Mouse (Mus musculus) intestine, embryonic 14.5 days (tissue): ENCODE results near the gene Anapc4. TPM values are rescaled to one million over a fixed set of nuclear protein-coding genes. Genes with fewer than 3 reads are reported as not detected.

Experiments
- ATAC-seq: fragments of 200-750 bp; cut with Nextera tagmentation; replicated peaks from 2 replicates; pipeline ENCODE4 v1.8.0; 2017; ENCODE audit warnings: low read depth, moderate number of reproducible peaks, moderate TSS enrichment, moderate library complexity; ENCODE audit not compliant: low FRiP score, low TSS enrichment
- DNase-seq: peaks from one replicate; pipeline ENCODE4 v3.0.0-alpha.2; 2018; ENCODE audit warnings: low spot score
- H3K27ac ChIP-seq: fragments of 300-500 bp; sonication (generic); 2 replicates; pipeline ENCODE4 v1.5.1; 2014; ENCODE audit warnings: low read depth, mild to moderate bottlenecking, control low read depth
- H3K27me3 ChIP-seq: fragments of 300-500 bp; sonication (generic); replicated peaks from 2 replicates; pipeline ENCODE4 v1.6.1; 2014; ENCODE audit warnings: low read length, control low read depth; ENCODE audit not compliant: control insufficient read depth, insufficient read depth
- H3K36me3 ChIP-seq: fragments of 300-500 bp; sonication (generic); 2 replicates; pipeline ENCODE4 v1.6.1; 2014; ENCODE audit warnings: low read length, control low read depth; ENCODE audit not compliant: control insufficient read depth, insufficient read depth
- H3K4me1 ChIP-seq: fragments of 300-500 bp; sonication (generic); replicated peaks from 2 replicates; pipeline ENCODE4 v1.6.1; 2014; ENCODE audit warnings: low read length, control low read depth, mixed read lengths; ENCODE audit not compliant: control insufficient read depth, insufficient read depth
- H3K4me2 ChIP-seq: fragments of 300-500 bp; sonication (generic); 2 replicates; pipeline ENCODE4 v1.6.1; 2014; ENCODE audit warnings: low read length
- H3K4me3 ChIP-seq: fragments of 300-500 bp; sonication (generic); 2 replicates; pipeline ENCODE4 v1.5.1; 2014; ENCODE audit warnings: low read depth, low read length, control low read depth, mixed read lengths
- H3K9ac ChIP-seq: fragments of 300-500 bp; sonication (generic); 2 replicates; pipeline ENCODE4 v1.6.1; 2014; ENCODE audit warnings: mild to moderate bottlenecking, low read length
- H3K9me3 ChIP-seq: fragments of 300-500 bp; sonication (generic); 2 replicates; pipeline ENCODE4 v1.6.1; 2016; ENCODE audit warnings: low read length, control low read depth; ENCODE audit not compliant: control insufficient read depth
- WGBS: fragments of 180-500 bp; shearing (Covaris S2); extraction: QIAGEN DNeasy Blood & Tissue Kit; methylation state at CpG from one replicate; pipeline ENCODE4 v1.1.7; 2014; 5-methylcytosine and 5-hydroxymethylcytosine counted together
- polyA plus RNA-seq: library from polyadenylated mRNA; unstranded; fragments of >200 nt; fragmentation: Nextera tagmentation; extraction: Ambion mirVana; gene quantifications from 2 replicates; pipeline ENCODE4 v1.2.1, GENCODE M21; 2014

Anapc4 gene
- polyA plus RNA-seq, 1 experiment from 2014 or later = 92.1 TPM

GRCm38 (mm10) chr5:52810446-52810845 is 23.4 kb upstream of the Anapc4 start:
- WGBS = 91% methylated on average over 6 of the region's 6 CpGs

GRCm38 (mm10) chr5:52811056-52811455 is 22.8 kb upstream of the Anapc4 start:
- Histone ChIP-seq H3K27me3 (no peaks in the 10 kb centered on the region), H3K36me3 (peaks cover 48% of the 10 kb centered on the region), H3K4me3 (no peak overlapping the region), H3K4me2 (no peak overlapping the region), H3K27ac (no peak overlapping the region), H3K9ac (no peak overlapping the region), H3K9me3 (no peaks in the 10 kb centered on the region), H3K4me1 (no peaks in the 10 kb centered on the region)
- DNase-seq (no peak), ATAC-seq (no peak)
- 81% methylated on average over 14 of the region's 14 CpGs for WGBS

More at GRCm38 (mm10) chr5:52810446-52810845, 23.4 kb upstream of the Anapc4 start:
- DNase-seq = no peak
- no peaks in the 10 kb centered on the region for H3K4me1 ChIP-seq
- no peak overlapping the region for H3K27ac ChIP-seq
- no peaks in the 10 kb centered on the region for H3K27me3 ChIP-seq
- H3K4me3 ChIP-seq = no peak overlapping the region
- no peak overlapping the region for H3K4me2 ChIP-seq
- no peak for ATAC-seq
- H3K9me3 ChIP-seq = no peaks in the 10 kb centered on the region
- H3K9ac ChIP-seq = no peak overlapping the region
- peaks cover 42% of the 10 kb centered on the region for H3K36me3 ChIP-seq

GRCm38 (mm10) chr5:52812456-52812855 is 21.4 kb upstream of the Anapc4 start:
- Histone ChIP-seq H3K36me3 (peaks cover 51% of the 10 kb centered on the region), H3K27ac (no peak overlapping the region), H3K9me3 (no peaks in the 10 kb centered on the region), H3K4me3 (no peak overlapping the region), H3K4me1 (no peaks in the 10 kb centered on the region), H3K4me2 (no peak overlapping the region), H3K9ac (no peak overlapping the region), H3K27me3 (no peaks in the 10 kb centered on the region)
- DNase-seq (no peak), ATAC-seq (no peak)
- WGBS = 95% methylated on average over 10 of the region's 10 CpGs

GRCm38 (mm10) chr5:52813312-52813711 is 20.5 kb upstream of the Anapc4 start:
- Histone ChIP-seq H3K9me3 (no peaks in the 10 kb centered on the region), H3K4me2 (no peak overlapping the region), H3K27ac (no peak overlapping the region), H3K4me3 (no peak overlapping the region), H3K9ac (no peak overlapping the region), H3K27me3 (no peaks in the 10 kb centered on the region), H3K4me1 (no peaks in the 10 kb centered on the region), H3K36me3 (peaks cover 47% of the 10 kb centered on the region)
- 93% methylated on average over 7 of the region's 7 CpGs for WGBS
- DNase-seq (no peak), ATAC-seq (no peak)

GRCm38 (mm10) chr5:52818676-52819075 is 15.1 kb upstream of the Anapc4 start:
- WGBS = 94% methylated on average over 7 of the region's 7 CpGs
- ATAC-seq (no peak), DNase-seq (no peak)
- no peak overlapping the region for H3K9ac ChIP-seq
- H3K4me2 ChIP-seq = no peak overlapping the region
- H3K27ac ChIP-seq = no peak overlapping the region
- H3K4me3 ChIP-seq = no peak overlapping the region
- peaks cover 36% of the 10 kb centered on the region for H3K36me3 ChIP-seq
- H3K27me3 ChIP-seq = no peaks in the 10 kb centered on the region
- no peaks in the 10 kb centered on the region for H3K9me3 ChIP-seq
- H3K4me1 ChIP-seq = no peaks in the 10 kb centered on the region

GRCm38 (mm10) chr5:52821691-52822090 is 12.1 kb upstream of the Anapc4 start:
- DNase-seq = peak; percentile 72
- 28% methylated on average over 3 of the region's 3 CpGs for WGBS

GRCm38 (mm10) chr5:52827923-52828322 is 5.9 kb upstream of the Anapc4 start:
- no peaks in the 10 kb centered on the region for H3K9me3 ChIP-seq

More at GRCm38 (mm10) chr5:52821691-52822090, 12.1 kb upstream of the Anapc4 start:
- H3K4me3 ChIP-seq = no peak overlapping the region
- H3K4me1 ChIP-seq = no peaks in the 10 kb centered on the region
- ATAC-seq = no peak
- no peak overlapping the region for H3K27ac ChIP-seq
- H3K9ac ChIP-seq = no peak overlapping the region
- H3K4me2 ChIP-seq = no peak overlapping the region
- peaks cover 24% of the 10 kb centered on the region for H3K36me3 ChIP-seq
- H3K27me3 ChIP-seq = no peaks in the 10 kb centered on the region
- no peaks in the 10 kb centered on the region for H3K9me3 ChIP-seq

GRCm38 (mm10) chr5:52833005-52833404 is 807 bp upstream of the Anapc4 start:
- peaks cover 9% of the 10 kb centered on the region for H3K4me1 ChIP-seq
- H3K27ac ChIP-seq = peak overlapping the region; percentile 90
- H3K9me3 ChIP-seq = no peaks in the 10 kb centered on the region
- peaks cover 21% of the 10 kb centered on the region for H3K36me3 ChIP-seq
- ATAC-seq (no peak), DNase-seq (no peak)
- no peaks in the 10 kb centered on the region for H3K27me3 ChIP-seq
- H3K4me3 ChIP-seq = peak overlapping the region; percentile 86; the same call in 1 of the 2 replicates
- peak overlapping the region; percentile 29; the same call in 1 of the 2 replicates for H3K9ac ChIP-seq
- peak overlapping the region; percentile 80 for H3K4me2 ChIP-seq

More at GRCm38 (mm10) chr5:52827923-52828322, 5.9 kb upstream of the Anapc4 start:
- DNase-seq (no peak), ATAC-seq (no peak)
- Histone ChIP-seq H3K4me1 (no peaks in the 10 kb centered on the region), H3K36me3 (peaks cover 6% of the 10 kb centered on the region), H3K9ac (no peak overlapping the region), H3K4me2 (no peak overlapping the region), H3K27ac (no peak overlapping the region), H3K27me3 (no peaks in the 10 kb centered on the region), H3K4me3 (no peak overlapping the region)
- WGBS = 59% methylated on average over 4 of the region's 4 CpGs

GRCm38 (mm10) chr5:52834386-52834785 is 574 bp downstream of the Anapc4 start:
- peaks cover 9% of the 10 kb centered on the region for H3K4me1 ChIP-seq
- peak overlapping the region; percentile 86 for H3K4me3 ChIP-seq
- H3K36me3 ChIP-seq = peaks cover 34% of the 10 kb centered on the region
- DNase-seq (no peak), ATAC-seq (peak; percentile 36)
- no peaks in the 10 kb centered on the region for H3K9me3 ChIP-seq
- 7% methylated on average over 8 of the region's 8 CpGs for WGBS
- H3K27ac ChIP-seq = peak overlapping the region; percentile 90
- H3K27me3 ChIP-seq = no peaks in the 10 kb centered on the region
- peak overlapping the region; percentile 80 for H3K4me2 ChIP-seq
- peak overlapping the region; percentile 91 for H3K9ac ChIP-seq
